Mouse (Mus musculus): ENCODE results near the gene Efcab12.

Gene Efcab12

GRCm38 (mm10) chr6:115776363-115776762 is 61.8 kb downstream of the Efcab12 start:
- POLR2A ChIA-PET = interaction anchor here in 2 of 4 experiments (0.6 to 1.5 kb wide), 3 partner anchors 66 to 251 kb away, joined by 3 read pairs; no protein-coding TSS in a partner anchor
- CTCF ChIA-PET = interaction anchor here in 2 of 4 experiments (0.6 to 0.9 kb wide), 3 partner anchors 21 to 59 kb away, joined by 3 to 5 read pairs (median 3); no protein-coding TSS in a partner anchor

- CTCF ChIA-PET = interaction anchor here in 2 of 4 experiments (0.6 to 0.9 kb wide), 3 partner anchors 21 to 60 kb away, joined by 3 to 5 read pairs (median 3); no protein-coding TSS in a partner anchor
- POLR2A ChIA-PET = interaction anchor here in 1 of 4 experiments (1.0 to 1.5 kb wide), 2 partner anchors 65 to 77 kb away, joined by 3 read pairs; no protein-coding TSS in a partner anchor
Observed at GRCm38 (mm10) chr6:115775838-115776237, 62.4 kb downstream of the Efcab12 start.

- POLR2A ChIA-PET = interaction anchor here in 3 of 4 experiments (0.5 to 1.3 kb wide), 17 partner anchors 8 to 169 kb away, joined by 3 to 9 read pairs (median 3); partner anchors contain the start of genes Raf1 (in 1 of the 3), Rpl32 (in 1 of the 3) and Tmem40 (in 1 of the 3)
- CTCF ChIA-PET = interaction anchor here in 3 of 4 experiments (0.7 to 1.3 kb wide), 10 partner anchors 8 to 427 kb away, joined by 3 to 11 read pairs (median 3); no protein-coding TSS in a partner anchor
Observed at GRCm38 (mm10) chr6:115774501-115774921, 63.7 kb downstream of the Efcab12 start, which contains the start of gene Cand2. Cand2 (plus strand) TSS chr6:115774538.

GRCm38 (mm10) chr6:115773966-115774413 is 64.2 kb downstream of the Efcab12 start:
- ChIA-PET POLR2A (interaction anchor here in 3 of 4 experiments (0.5 to 1.3 kb wide), 22 partner anchors 9 to 224 kb away, joined by 3 to 9 read pairs (median 3); partner anchors contain the start of genes Raf1 (in 2 of the 3), Rpl32 (in 2 of the 3) and Tmem40 (in 1 of the 3)), CTCF (interaction anchor here in 3 of 4 experiments (0.6 to 1.3 kb wide), 15 partner anchors 9 to 427 kb away, joined by 3 to 11 read pairs (median 3); no protein-coding TSS in a partner anchor)

GRCm38 (mm10) chr6:115772604-115773003 is 65.6 kb downstream of the Efcab12 start:
- ChIA-PET POLR2A (interaction anchor here in 3 of 4 experiments (0.6 to 1.6 kb wide), 13 partner anchors 9 to 83 kb away, joined by 3 to 5 read pairs (median 4); partner anchors contain the start of genes Ift122 (in 1 of the 3), Mbd4 (in 1 of the 3), Rpl32 (in 1 of the 3) and Tmem40 (in 1 of the 3)), CTCF (interaction anchor here (0.5 to 1.7 kb wide), 52 partner anchors 10 to 742 kb away, joined by 3 to 17 read pairs (median 4); partner anchors contain the start of genes Tmem40 (in 2 of the 4) and Efcab12 (in 1 of the 4))

GRCm38 (mm10) chr6:115772201-115772600 is 66.0 kb downstream of the Efcab12 start:
- POLR2A ChIA-PET = interaction anchor here in 3 of 4 experiments (0.7 to 1.6 kb wide), 12 partner anchors 8 to 82 kb away, joined by 3 to 5 read pairs (median 4); partner anchors contain the start of genes Ift122 (in 1 of the 3), Mbd4 (in 1 of the 3), Rpl32 (in 1 of the 3) and Tmem40 (in 1 of the 3)
- CTCF ChIA-PET = interaction anchor here (0.5 to 1.7 kb wide), 52 partner anchors 10 to 742 kb away, joined by 3 to 17 read pairs (median 4); partner anchors contain the start of genes Tmem40 (in 2 of the 4) and Efcab12 (in 1 of the 4)

- POLR2A ChIA-PET = interaction anchor here in 3 of 4 experiments (0.6 to 1.9 kb wide), 15 partner anchors 9 to 105 kb away, joined by 3 to 7 read pairs (median 4); partner anchors contain the start of genes Raf1 (in 1 of the 3) and Rpl32 (in 1 of the 3)
- CTCF ChIA-PET = interaction anchor here (0.6 to 1.5 kb wide), 10 partner anchors 11 to 1343 kb away, joined by 3 to 14 read pairs (median 4); no protein-coding TSS in a partner anchor
Observed at GRCm38 (mm10) chr6:115770852-115771251, 67.4 kb downstream of the Efcab12 start.

- ChIA-PET POLR2A (interaction anchor here in 3 of 4 experiments (0.6 to 1.9 kb wide), 17 partner anchors 9 to 164 kb away, joined by 3 to 7 read pairs (median 4); partner anchors contain the start of genes Raf1 (in 1 of the 3) and Rpl32 (in 1 of the 3)), CTCF (interaction anchor here (0.6 to 1.5 kb wide), 14 partner anchors 10 to 1342 kb away, joined by 3 to 14 read pairs (median 3); no protein-coding TSS in a partner anchor)
Observed at GRCm38 (mm10) chr6:115770059-115770670, 68.0 kb downstream of the Efcab12 start.

- POLR2A ChIA-PET = interaction anchor here in 3 of 4 experiments (0.5 to 5.7 kb wide), 20 partner anchors 8 to 229 kb away, joined by 3 to 75 read pairs (median 4); partner anchors contain the start of genes Raf1 (in 2 of the 3) and Rpl32 (in 2 of the 3)
Observed at GRCm38 (mm10) chr6:115768207-115768606, 70.0 kb downstream of the Efcab12 start.

DNA sequence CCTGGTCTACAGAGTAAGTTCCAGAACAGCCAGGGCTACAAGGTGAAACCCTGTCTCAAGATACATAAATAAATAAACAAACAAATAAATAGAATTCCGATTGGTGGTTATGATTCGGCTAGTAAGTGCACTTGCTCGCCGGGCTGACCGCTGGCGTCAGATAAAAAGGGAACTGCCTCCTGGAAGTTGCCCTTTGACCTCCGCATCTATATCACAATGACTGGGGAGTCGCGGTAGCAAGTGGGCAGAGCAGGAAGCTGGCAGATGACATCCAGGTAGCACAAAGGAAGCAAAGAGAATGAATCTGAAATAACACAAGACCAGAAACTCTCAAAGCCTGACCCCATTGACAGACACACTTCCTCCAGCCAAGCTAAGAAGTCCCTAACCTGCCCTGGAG is 70.9 kb downstream of the Efcab12 start:
- POLR2A ChIA-PET = interaction anchor here in 3 of 4 experiments (0.7 to 5.7 kb wide), 23 partner anchors 8 to 440 kb away, joined by 3 to 75 read pairs (median 4); partner anchors contain the start of genes Raf1 (in 3 of the 3), Rpl32 (in 2 of the 3) and Washc2 (in 1 of the 3)
- CTCF ChIA-PET = interaction anchor here in 2 of 4 experiments (1.0 to 1.2 kb wide), 2 partner anchors 21 to 540 kb away, joined by 3 to 7 read pairs; partner anchors contain the start of gene Gm17482 (in 1 of the 2)

More at GRCm38 (mm10) chr6:115768207-115768606, 70.0 kb downstream of the Efcab12 start:
- CTCF ChIA-PET = interaction anchor here (0.5 to 1.2 kb wide), 7 partner anchors 22 to 541 kb away, joined by 3 to 12 read pairs (median 3); partner anchors contain the start of gene Gm17482 (in 1 of the 4)

DNA sequence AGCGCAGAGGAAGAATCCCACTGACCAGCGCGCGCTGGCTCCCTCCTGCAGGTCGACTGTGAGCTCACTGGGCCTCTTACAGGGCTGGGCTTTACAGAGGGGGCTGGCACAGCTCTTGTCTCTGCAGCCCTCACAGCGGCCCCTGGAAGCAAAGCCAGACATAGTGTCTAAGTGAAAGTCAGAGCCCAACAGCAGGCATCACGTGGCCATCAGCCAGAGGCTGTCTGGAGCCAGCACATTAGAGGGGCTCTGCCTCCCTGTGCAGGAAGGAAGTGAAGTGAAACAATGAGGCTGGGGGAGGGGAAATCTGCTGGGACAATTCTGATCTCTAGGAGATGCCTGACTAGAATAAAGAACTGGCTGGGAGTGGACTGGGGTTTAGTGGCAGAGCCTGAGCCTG is 74.0 kb downstream of the Efcab12 start:
- ChIA-PET POLR2A (interaction anchor here in 3 of 4 experiments (0.6 to 5.7 kb wide), 42 partner anchors 8 to 693 kb away, joined by 3 to 75 read pairs (median 4); partner anchors contain the start of genes Raf1 (in 2 of the 3), Ift122 (in 1 of the 3) and Rpl32 (in 1 of the 3)), CTCF (interaction anchor here (0.5 to 1.5 kb wide), 9 partner anchors 8 to 698 kb away, joined by 3 to 7 read pairs (median 4); partner anchors contain the start of genes Ift122 (in 1 of the 4) and Mbd4 (in 1 of the 4))

DNA sequence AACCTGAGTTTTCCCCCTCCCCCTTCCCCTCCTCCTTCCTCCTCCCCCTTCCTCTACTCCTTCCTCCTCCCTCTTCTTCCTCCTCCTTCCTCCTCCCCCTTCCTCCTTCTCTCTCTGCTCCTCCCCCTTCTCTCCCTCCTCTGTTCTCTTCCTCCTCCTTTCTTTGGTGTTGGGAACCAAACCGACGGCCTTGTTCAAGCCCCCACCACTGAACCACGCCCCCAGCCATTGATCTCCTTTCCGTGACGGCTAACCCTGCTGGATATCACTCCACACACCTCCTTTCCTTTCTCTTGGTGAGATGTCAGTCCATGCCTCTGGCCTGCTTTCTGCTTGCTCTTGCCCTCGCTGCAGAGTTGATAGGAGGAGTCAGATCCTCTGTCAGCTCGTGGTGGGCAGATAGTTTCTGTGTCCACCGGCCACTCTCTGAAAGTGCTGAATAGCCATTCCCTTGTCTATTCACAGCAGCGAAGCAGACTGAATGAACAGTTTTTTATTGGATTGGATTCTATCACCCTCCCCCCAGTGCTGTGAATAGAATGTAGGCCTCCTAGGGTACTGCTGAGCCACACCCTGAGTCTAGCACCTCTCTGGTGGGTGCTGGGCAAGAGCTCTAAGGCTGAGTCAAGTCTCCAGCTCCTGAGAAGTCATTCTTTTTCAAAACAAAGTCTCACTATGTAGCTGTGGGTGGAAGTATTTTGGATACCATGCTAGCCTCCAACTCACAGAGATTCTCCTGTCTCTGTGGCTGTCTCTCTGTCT is 76.0 kb downstream of the Efcab12 start, which contains the start of gene Tmem40:
TSS of gene Tmem40 (minus strand) at position 416 of the 762 bp plus-strand sequence.
- ChIA-PET POLR2A (interaction anchor here in 3 of 4 experiments (0.5 to 6.3 kb wide), 41 partner anchors 8 to 224 kb away, joined by 3 to 99 read pairs (median 5); partner anchors contain the start of genes Efcab12 (in 3 of the 3), Cand2 (in 2 of the 3), Ift122 (in 2 of the 3) and Mbd4 (in 2 of the 3)), CTCF (interaction anchor here in 2 of 4 experiments (1.0 to 1.6 kb wide), 4 partner anchors 10 to 582 kb away, joined by 3 to 7 read pairs (median 4); no protein-coding TSS in a partner anchor)

- POLR2A ChIA-PET = interaction anchor here in 3 of 4 experiments (0.6 to 6.3 kb wide), 29 partner anchors 8 to 967 kb away, joined by 3 to 99 read pairs (median 4); partner anchors contain the start of genes Efcab12 (in 2 of the 3), Rpl32 (in 2 of the 3), Cand2 (in 1 of the 3) and Ift122 (in 1 of the 3)
Observed at GRCm38 (mm10) chr6:115760982-115761381, 77.2 kb downstream of the Efcab12 start.

More at GRCm38 (mm10) chr6:115760982-115761381, 77.2 kb downstream of the Efcab12 start:
- CTCF ChIA-PET = interaction anchor here in 3 of 4 experiments (0.6 to 1.0 kb wide), 4 partner anchors 11 to 169 kb away, joined by 3 to 5 read pairs (median 4); partner anchors contain the start of gene Mkrn2os (in 1 of the 3)
